In the genomic region with DNA sequence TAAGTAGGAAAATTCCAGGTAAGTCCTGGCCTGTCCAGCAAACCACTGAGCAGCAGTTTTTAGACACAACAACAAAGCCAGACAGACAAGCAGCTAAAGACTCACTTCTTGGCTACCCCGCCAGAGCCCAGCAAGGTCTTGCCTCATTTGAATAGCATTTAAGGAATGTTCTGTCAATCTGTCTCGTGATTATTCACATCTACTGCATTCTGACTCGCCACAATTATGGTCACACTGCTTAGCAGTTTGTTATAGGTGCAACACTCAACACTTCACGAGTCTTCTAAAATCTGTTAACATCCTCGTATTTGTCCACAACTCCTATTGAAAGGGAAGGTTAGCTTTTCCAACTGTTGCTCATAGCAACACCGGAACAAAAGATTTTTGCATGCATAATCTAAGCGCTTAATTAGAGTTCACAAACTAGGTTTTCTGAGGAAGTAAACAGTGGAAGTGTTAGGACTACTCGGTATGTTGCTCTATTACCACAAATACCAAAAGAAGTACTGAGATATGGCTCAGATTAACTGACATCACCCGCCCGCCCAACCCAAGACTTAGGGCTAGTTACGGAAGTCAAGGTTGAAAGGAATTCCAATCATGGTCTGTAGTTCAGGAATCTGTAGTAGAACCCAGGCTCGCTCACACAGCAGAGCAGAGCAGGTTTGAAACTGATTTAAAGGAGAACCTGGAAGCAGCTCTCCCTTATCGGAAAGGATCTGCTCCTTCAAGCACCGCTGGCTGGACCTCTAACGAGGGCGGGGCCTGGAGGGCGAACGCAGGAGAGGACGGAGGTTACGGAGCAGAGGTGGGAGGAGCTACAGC, we compare ENCODE assay signal across 8 mouse cellular contexts. TPM values are rescaled to one million over a fixed set of nuclear protein-coding genes. Genes with fewer than 3 reads are reported as not detected.
DNase-seq lines count a peak whose midpoint lies in the region; ATAC-seq and TF ChIP-seq lines count a peak whose summit lies in the region.

No protein-coding gene starts in this region.

- in situ Hi-C loops in ES-E14 (cut with MboI; ENCODE audit: low sequenced_read_pairs in 2 of 2, unreplicated experiment in 2 of 2): no loop called here

- peak; percentile 63 for ATAC-seq in hindbrain, embryonic 16.5 days
- no peak for ATAC-seq in liver, embryonic 14.5 days (ENCODE audit: insufficient read depth)
- ATAC-seq in neural tube, embryonic 12.5 days (ENCODE audit: low FRiP score, low read depth): peak; percentile 82

- no peaks in the 10 kb centered on the region; the same call in 1 of the 2 replicates for H3K36me3 ChIP-seq in ES-E14 (ENCODE audit: control insufficient read depth, insufficient read depth, low read length, poor library complexity, severe bottlenecking)
- no peaks in the 10 kb centered on the region for H3K36me3 ChIP-seq in hindbrain, embryonic 16.5 days (ENCODE audit: control insufficient read depth, insufficient read depth, low read length)
- no peaks in the 10 kb centered on the region for H3K36me3 ChIP-seq in liver, embryonic 14.5 days (replicated peaks; ENCODE audit: control insufficient read depth, insufficient read depth, low read depth)
- no peaks in the 10 kb centered on the region for H3K36me3 ChIP-seq in neural tube, embryonic 12.5 days

- DNase-seq in ES-E14 (ENCODE audit: low read depth, low spot score): peak; percentile 78
- peak; percentile 84 for DNase-seq in brain, embryonic 14.5 days (ENCODE audit: low read depth)
- peak; percentile 60 for DNase-seq in gastrocnemius, postnatal 10 days
- peak in 1 of 3 experiments; percentile 22 for DNase-seq in liver, embryonic 14.5 days (ENCODE audit: low read depth in 3 of 3, low spot score in 3 of 3)
- DNase-seq in layer of hippocampus, adult 9-10 months (ENCODE audit: low spot score): no peak
- no peak for DNase-seq in spleen, adult 18-20 months

- TF ChIP-seq POLR2A in brain, embryonic 14.5 days (IDR thresholded peaks at IDR 0.05; ENCODE audit: borderline replicate concordance, extremely low read depth, insufficient read depth, insufficient read length, poor library complexity, severe bottlenecking): no peak

- H3K4me1 ChIP-seq in ES-E14 (ENCODE audit: control insufficient read depth in 2 of 2, insufficient read depth in 2 of 2, low read length in 2 of 2, poor library complexity in 1 of 2): peaks cover 3 to 12% of the 10 kb centered on the region in 2 experiments; a peak in 2 of 4 replicates
- H3K4me1 ChIP-seq in hindbrain, embryonic 16.5 days (ENCODE audit: control insufficient read depth, insufficient read depth, low read depth, low read length): peaks cover 6% of the 10 kb centered on the region; the same call in 1 of the 2 replicates
- peaks cover 0 to 5% of the 10 kb centered on the region in 2 experiments; a peak in 1 of 4 replicates for H3K4me1 ChIP-seq in liver, embryonic 14.5 days (replicated peaks; ENCODE audit: control insufficient read depth in 2 of 2, insufficient read depth in 2 of 2, low read length in 1 of 2)
- peaks cover 17% of the 10 kb centered on the region for H3K4me1 ChIP-seq in neural tube, embryonic 12.5 days

- WGBS in hindbrain, embryonic 16.5 days: 9% methylated on average over 20 of the region's 20 CpGs
- WGBS in liver, embryonic 14.5 days (ENCODE audit: insufficient replicate concordance): 38% methylated on average over 20 of the region's 20 CpGs
- 21% methylated on average over 20 of the region's 20 CpGs for WGBS in neural tube, embryonic 12.5 days

- peak overlapping the region; percentile 73 for H3K4me2 ChIP-seq in hindbrain, embryonic 16.5 days (ENCODE audit: low read length)
- H3K4me2 ChIP-seq in liver, embryonic 14.5 days (ENCODE audit: low read depth): peak overlapping the region; percentile 43
- H3K4me2 ChIP-seq in neural tube, embryonic 12.5 days (replicated peaks): peak overlapping the region; percentile 56

- H3K27me3 ChIP-seq in hindbrain, embryonic 16.5 days (replicated peaks; ENCODE audit: control insufficient read depth, insufficient read depth, low read length): no peaks in the 10 kb centered on the region
- H3K27me3 ChIP-seq in liver, embryonic 14.5 days (ENCODE audit: control insufficient read depth, insufficient read depth, low read length): no peaks in the 10 kb centered on the region
- no peaks in the 10 kb centered on the region for H3K27me3 ChIP-seq in neural tube, embryonic 12.5 days (replicated peaks)

- H3K9me3 ChIP-seq in ES-E14 (ENCODE audit: control insufficient read depth, insufficient read depth, low read depth, low read length): no peaks in the 10 kb centered on the region
- no peaks in the 10 kb centered on the region for H3K9me3 ChIP-seq in hindbrain, embryonic 16.5 days (ENCODE audit: control insufficient read depth, low read length)
- H3K9me3 ChIP-seq in liver, embryonic 14.5 days (ENCODE audit: control insufficient read depth, low read length): no peaks in the 10 kb centered on the region
- 0 out of 2 replicates have a peak, but pooled peaks cover 5% of the 10 kb centered on the region for H3K9me3 ChIP-seq in neural tube, embryonic 12.5 days

- TF ChIP-seq CTCF in brain, embryonic 14.5 days (IDR thresholded peaks at IDR 0.05; ENCODE audit: borderline replicate concordance, extremely low read depth, insufficient read depth, insufficient read length): no peak
- TF ChIP-seq CTCF in liver, embryonic 14.5 days (IDR thresholded peaks at IDR 0.05; ENCODE audit: low read depth): no peak

- peak overlapping the region; percentile 43 to 54 for H3K4me3 ChIP-seq in ES-E14 (ENCODE audit: insufficient read depth in 1 of 2, low read depth in 1 of 2, low read length in 2 of 2, poor library complexity in 1 of 2, severe bottlenecking in 1 of 2)
- H3K4me3 ChIP-seq in hindbrain, embryonic 16.5 days (ENCODE audit: low read length): peak overlapping the region; percentile 36
- peak overlapping the region in 1 of 2 experiments; percentile 29; a peak in 1 of 4 replicates for H3K4me3 ChIP-seq in liver, embryonic 14.5 days (ENCODE audit: insufficient read depth in 1 of 2, low read depth in 2 of 2, low read length in 2 of 2)
- peak overlapping the region; percentile 18; the same call in 1 of the 2 replicates for H3K4me3 ChIP-seq in neural tube, embryonic 12.5 days

- no peak for TF ChIP-seq EP300 in liver, embryonic 14.5 days (IDR thresholded peaks at IDR 0.05; ENCODE audit: low read depth)

- peak overlapping the region; percentile 75 for H3K27ac ChIP-seq in ES-E14 (ENCODE audit: insufficient read depth, low read depth, low read length, poor library complexity, severe bottlenecking)
- H3K27ac ChIP-seq in hindbrain, embryonic 16.5 days (ENCODE audit: low read depth, low read length): peak overlapping the region; percentile 44
- H3K27ac ChIP-seq in liver, embryonic 14.5 days: no peak overlapping the region
- peak overlapping the region; percentile 12; the same call in 1 of the 2 replicates for H3K27ac ChIP-seq in neural tube, embryonic 12.5 days

- H3K9ac ChIP-seq in ES-E14 (ENCODE audit: insufficient read depth, low read depth, low read length, poor library complexity, severe bottlenecking): peak overlapping the region; percentile 51; the same call in 1 of the 2 replicates
- peak overlapping the region; percentile 20 for H3K9ac ChIP-seq in hindbrain, embryonic 16.5 days (ENCODE audit: low read depth, low read length)
- H3K9ac ChIP-seq in liver, embryonic 14.5 days (replicated peaks): no peak overlapping the region
- 0 out of 2 replicates have a peak overlapping the region, but pooled peaks have one; percentile 29 for H3K9ac ChIP-seq in neural tube, embryonic 12.5 days

TF ChIP-seq in ES-E14, 5 proteins besides CTCF, POLR2A, EP300 and RAD21:
- TF ChIP-seq MAFK (IDR thresholded peaks at IDR 0.05; ENCODE audit: insufficient read depth, low read depth, low read length): 0 out of 2 replicates have a peak, but pooled peaks have one; percentile 60
- TF ChIP-seq HCFC1 (IDR thresholded peaks at IDR 0.05; ENCODE audit: borderline replicate concordance, insufficient read depth, low read length): 0 out of 2 replicates have a peak, but pooled peaks have one; percentile 22
- TF ChIP-seq ZNF384 (IDR thresholded peaks at IDR 0.05; ENCODE audit: low read depth, low read length): no peak
- TF ChIP-seq CHD2 (IDR thresholded peaks at IDR 0.05; ENCODE audit: low read depth, low read length): peak; percentile 48; the same call in 1 of the 2 replicates
- TF ChIP-seq ZC3H11A (IDR thresholded peaks at IDR 0.05; ENCODE audit: borderline replicate concordance, low read depth, low read length): no peak
TF ChIP-seq in ES-E14: peak in this region for 3.

RNA-seq across cellular contexts. Expression of gene Wwc2, which starts 16.4 kb away (rescaled TPM):
- total RNA-seq in ES-E14 (2012; rRNA removed): 13.3 and 19.6 TPM in 2 replicates
- 3.6 and 6.8 TPM in 2 replicates for polyA plus RNA-seq in brain, embryonic 14.5 days (2012; rRNA removed)
- 10 to 100 TPM; 12.8 to 14.6 TPM for total RNA-seq in gastrocnemius, postnatal 10 days (2021)
- polyA plus RNA-seq in hindbrain, embryonic 16.5 days (2015; fragmentation: Nextera tagmentation; extraction: Ambion mirVana): 5.4 and 5.8 TPM in 2 replicates
- polyA plus RNA-seq in liver, embryonic 14.5 days (2012; rRNA removed): 0.63 and 0.90 TPM in 2 replicates
- polyA plus RNA-seq in liver, embryonic 14.5 days (2014; fragmentation: Nextera tagmentation; extraction: Ambion mirVana): 1.0 TPM in 2 replicates
- polyA plus RNA-seq in neural tube, embryonic 12.5 days (2016; fragmentation: Nextera tagmentation; extraction: Ambion mirVana): 10.8 and 11.7 TPM in 2 replicates

Comparison
In these comparisons a context has a peak if more than half of its experiments do, and no peak if none do; other contexts are left out.
1. DNase-seq: peak in ES-E14 (single experiment), brain, embryonic 14.5 days (single experiment) and gastrocnemius, postnatal 10 days (single experiment); none in layer of hippocampus, adult 9-10 months (single experiment) and spleen, adult 18-20 months (0 of 2).
2. Peak in every context shown above with its lines, with median percentiles within 50 percentile points of each other: H3K4me2 ChIP-seq.